Mouse (Mus musculus) frontal cortex, postnatal 36 days (tissue): ENCODE results near the gene Dmkn.
"Not testable (repeated sequence)": the region's sequence is repeated elsewhere in the genome, so short reads cannot be mapped to it uniquely, and the experiment has no call there.

Source experiments
- DNase-seq, 2 experiments: peaks; one replicate each; pipeline ENCODE4 v3.0.0; 2022; ENCODE audit warnings: low spot score in 2 of 2

Dmkn gene

GRCm38 (mm10) chr7:30812291-30812807 lies 48.8 kb downstream of the Dmkn start:
- no peak for DNase-seq

GRCm38 (mm10) chr7:30820131-30820530 lies 56.6 kb downstream of the Dmkn start:
- no peak for DNase-seq

- DNase-seq = no peak
Measured at GRCm38 (mm10) chr7:30820854-30821445, 57.4 kb downstream of the Dmkn start.

GRCm38 (mm10) chr7:30821532-30821931 lies 58.0 kb downstream of the Dmkn start:
- no peak for DNase-seq

GRCm38 (mm10) chr7:30823675-30824074 lies 60.1 kb downstream of the Dmkn start, which contains the start of gene Ffar2:
TSS of gene Ffar2 (minus strand) at chr7:30823775.
- no peak for DNase-seq

GRCm38 (mm10) chr7:30824306-30824705 lies 60.8 kb downstream of the Dmkn start:
- DNase-seq = no peak

- no peak for DNase-seq
Measured at GRCm38 (mm10) chr7:30826660-30827059, 63.1 kb downstream of the Dmkn start.

- DNase-seq = not testable (repeated sequence)
Measured at GRCm38 (mm10) chr7:30828871-30829270, 65.3 kb downstream of the Dmkn start.

GRCm38 (mm10) chr7:30829428-30829827 lies 65.9 kb downstream of the Dmkn start:
- DNase-seq = no peak
